Mouse (Mus musculus) G1E-ER4 (cell line): ENCODE data around the gene Zc3h7b. TPM values are rescaled to one million over a fixed set of nuclear protein-coding genes. Genes with fewer than 3 reads are reported as not detected.

Experiments
- GATA1 ChIP-seq: IDR thresholded peaks from one replicate; pipeline ENCODE4 v1.8.0; 2012; ENCODE audit warnings: low read length, inconsistent platforms
- polyA plus RNA-seq: library from polyadenylated mRNA; stranded (reverse); fragments of >175 nt; gene quantifications from 2 replicates; pipeline ENCODE4 v1.2.3, GENCODE M21; 2012

The Zc3h7b gene
- polyA plus RNA-seq, 1 experiment, result 77.6 TPM

DNA sequence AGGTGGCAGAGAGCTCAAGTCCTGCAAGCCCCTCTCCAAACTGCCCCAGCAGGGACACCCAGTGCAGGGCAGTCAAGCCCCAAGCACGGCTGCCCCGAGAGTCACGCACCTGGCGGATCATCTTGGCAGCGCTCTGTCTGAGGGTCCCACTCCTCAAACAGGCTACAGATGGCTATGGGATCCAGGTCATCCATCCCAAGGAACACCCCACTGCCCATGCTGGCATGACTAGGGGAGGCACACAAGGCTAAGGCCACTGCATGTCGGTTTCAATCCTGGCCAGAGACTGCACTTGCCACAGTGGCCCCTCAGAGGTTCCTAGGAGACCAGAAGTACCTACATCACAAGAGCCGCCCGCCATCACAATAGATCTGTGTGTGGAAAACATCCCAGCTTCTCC, 18.9 kb upstream of the Zc3h7b start:
- TF ChIP-seq GATA1, result no peak

DNA sequence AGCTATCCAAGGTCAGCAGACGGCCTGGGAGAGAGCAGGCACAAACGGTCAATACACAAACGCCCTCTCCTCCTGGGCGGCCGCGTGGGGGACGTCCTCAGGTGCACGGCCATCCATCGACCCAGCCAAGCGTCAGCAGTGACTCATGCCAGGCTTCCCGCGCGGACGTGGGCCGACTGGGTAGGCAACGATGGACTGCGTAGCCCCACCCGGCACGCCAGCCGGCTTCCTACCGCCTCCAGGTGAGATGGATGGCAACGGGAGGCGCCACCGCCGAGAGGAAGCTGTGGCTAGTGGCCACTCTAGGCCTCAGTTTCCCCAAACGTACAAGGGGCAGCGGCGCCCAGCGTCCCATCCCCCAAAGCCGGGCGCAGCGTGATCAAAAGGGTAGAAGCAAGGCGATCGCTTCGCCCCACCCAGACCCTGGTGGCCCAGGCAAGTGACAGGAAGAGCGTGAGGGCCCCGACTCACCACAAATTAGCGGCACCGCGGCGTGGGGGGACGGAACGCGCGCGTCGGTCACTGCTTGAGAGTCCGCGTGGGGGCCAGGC, 15.5 kb upstream of the Zc3h7b start:
- TF ChIP-seq GATA1, result no peak

DNA sequence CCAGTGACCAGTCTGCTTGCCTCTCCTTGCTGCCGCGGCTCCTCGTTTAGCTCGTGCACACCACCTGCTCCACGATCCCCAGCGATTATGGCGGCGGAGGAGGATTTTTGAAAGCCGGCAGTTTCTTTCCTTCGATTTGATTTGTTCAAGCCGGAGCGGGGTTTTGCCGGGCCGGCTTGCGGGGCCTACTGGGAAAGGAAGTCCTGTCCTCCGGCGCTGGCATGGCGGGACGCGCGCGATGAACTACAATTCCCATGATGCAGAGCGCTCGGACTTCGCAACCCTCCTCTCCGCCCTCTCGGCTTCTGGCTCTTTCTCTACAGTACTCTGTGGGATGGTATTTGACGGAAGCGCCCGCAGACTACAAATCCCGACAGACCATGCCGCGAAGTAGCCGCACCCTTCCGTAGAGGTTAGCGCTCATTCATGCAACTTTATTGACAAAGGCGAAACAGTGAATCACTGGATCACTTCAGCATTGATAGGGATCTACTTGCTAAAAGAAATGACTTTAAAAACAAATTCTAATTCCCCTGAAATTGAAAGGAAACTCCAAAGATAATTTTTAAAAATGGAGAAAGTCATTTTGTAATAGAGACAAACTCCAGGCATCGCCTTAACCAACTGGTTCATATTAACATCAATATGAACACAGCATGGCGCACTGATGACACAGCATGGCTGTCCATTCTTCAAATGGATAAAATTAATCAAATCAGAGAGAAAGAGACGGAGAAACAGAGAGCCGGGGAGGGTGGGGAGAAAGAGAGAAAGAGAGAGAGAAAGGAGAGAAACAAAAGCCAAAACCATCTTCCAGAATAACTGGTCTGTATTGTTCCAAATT, 14.8 kb upstream of the Zc3h7b start:
- no peak for TF ChIP-seq GATA1

DNA sequence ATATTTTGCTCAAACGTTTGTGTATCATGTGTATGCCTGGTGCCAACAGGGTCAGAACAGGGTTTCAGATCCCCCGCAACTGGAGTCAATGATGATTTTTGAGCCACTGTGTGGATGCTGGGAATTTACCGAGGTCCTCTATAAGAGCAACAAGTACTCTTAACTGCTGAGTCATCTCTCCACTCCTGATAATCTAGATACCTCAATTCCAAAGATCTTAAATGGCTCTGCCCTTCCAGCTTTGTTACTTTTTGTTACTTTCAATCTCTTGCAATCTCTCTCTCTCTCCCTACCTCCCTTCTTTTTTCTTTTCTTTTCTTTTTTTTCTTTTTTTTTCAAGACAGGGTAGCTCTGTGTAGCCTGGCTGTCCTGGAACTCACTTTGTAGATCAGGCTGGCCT, 9.8 kb upstream of the Zc3h7b start:
- no peak for TF ChIP-seq GATA1

DNA sequence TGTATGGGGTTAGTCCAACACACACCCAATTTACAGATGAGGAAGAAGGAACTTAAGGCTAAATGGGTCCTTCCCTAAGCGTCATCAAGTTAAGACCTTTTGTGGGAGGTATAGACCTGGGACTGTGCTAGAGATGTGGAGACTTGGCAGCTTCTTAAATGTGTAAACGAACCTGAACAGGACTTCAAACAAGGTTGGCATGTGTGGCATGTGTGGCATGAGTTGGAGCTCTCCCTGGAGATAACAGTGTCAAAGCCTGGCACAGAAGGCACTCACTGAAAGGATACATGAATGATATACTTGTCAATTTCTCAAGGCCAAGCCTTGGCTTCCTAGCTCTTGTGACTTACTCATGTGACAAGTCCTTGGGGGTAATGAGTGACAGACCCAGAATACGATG, 5.6 kb upstream of the Zc3h7b start:
- TF ChIP-seq GATA1, result no peak

DNA sequence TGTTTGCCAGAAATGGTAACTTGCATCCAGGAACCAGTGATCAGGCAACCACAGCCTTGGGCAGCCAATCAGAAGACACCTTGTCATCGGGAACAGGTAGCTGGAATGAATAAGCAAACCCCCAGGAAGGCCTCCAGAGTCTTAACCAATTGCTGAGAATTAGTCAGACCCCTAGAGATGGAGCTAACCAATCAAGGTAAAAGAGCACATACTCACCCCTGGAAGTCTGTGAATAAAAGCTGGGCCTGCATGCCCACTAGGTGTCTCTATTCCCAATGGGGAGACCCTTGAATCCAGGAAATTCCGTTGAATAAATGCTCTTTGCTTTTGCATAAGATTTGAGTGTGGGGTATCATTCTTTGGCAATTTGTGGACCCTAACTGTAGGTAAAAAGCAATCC, 4.9 kb upstream of the Zc3h7b start:
- TF ChIP-seq GATA1, result no peak

DNA sequence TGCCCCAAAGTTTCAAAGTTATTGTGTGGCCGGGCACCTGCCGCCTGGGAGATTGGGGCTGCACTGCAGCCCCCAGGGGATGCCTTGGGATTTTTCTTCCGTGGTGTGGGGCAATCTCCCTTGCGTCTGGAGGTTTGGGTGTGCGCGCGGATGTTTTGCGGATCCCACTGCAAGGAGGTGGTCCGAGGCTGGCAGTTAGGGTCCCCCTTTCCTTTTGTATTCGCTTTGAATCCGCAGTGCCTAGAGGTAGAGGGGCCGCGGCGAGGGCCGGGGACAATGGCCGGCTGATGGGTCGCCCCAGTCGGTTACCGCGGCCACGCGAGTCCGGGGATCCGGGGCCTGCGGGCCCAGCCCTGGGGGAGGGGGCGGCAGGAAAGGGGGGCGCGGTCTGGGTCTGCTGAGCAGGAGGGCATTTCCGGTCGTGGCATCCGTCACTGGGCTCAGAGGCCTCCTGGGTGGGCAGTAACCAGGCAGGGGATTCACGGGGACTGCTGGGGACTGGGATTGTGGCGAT, 801 bp downstream of the Zc3h7b start:
- no peak for TF ChIP-seq GATA1

DNA sequence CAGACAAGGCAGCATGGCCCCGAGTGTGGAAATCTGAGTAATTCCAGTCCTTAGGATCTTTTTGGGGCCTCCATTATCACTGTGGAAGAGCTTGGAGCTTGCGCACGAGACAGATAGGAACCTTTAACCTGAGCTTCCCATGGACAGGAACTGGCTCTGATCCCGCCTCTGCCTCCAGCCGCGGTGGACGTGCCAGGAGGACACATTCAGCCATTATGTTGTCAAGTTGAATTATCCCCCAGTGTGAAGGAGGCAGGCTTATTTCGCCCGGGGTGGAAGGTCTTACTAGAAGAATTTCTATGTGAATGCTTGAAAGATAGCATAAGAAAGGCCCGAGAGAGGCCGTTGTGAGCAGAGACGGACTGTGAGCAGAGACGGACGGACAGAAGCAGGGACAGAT, 4.9 kb downstream of the Zc3h7b start:
- no peak for TF ChIP-seq GATA1

DNA sequence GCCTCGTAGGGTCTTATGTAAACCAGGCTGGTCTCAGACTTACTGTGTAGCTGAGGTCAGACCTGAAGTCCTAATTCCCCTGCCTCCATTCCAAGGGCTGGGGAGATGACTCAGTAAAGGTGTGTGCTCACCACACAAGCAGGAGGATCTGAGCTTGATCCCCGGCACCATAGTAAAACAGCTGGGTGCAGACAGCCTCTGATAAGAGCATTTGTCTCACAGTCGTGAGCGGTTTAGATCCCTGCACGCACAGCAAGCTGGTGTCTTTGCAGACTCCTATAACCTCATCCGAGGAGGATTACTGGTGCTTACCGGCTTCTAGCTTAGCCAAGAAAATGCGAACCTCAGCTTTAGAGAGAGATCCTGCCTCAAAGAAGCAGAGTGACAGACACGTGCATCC, 8.8 kb downstream of the Zc3h7b start:
- no peak for TF ChIP-seq GATA1

DNA sequence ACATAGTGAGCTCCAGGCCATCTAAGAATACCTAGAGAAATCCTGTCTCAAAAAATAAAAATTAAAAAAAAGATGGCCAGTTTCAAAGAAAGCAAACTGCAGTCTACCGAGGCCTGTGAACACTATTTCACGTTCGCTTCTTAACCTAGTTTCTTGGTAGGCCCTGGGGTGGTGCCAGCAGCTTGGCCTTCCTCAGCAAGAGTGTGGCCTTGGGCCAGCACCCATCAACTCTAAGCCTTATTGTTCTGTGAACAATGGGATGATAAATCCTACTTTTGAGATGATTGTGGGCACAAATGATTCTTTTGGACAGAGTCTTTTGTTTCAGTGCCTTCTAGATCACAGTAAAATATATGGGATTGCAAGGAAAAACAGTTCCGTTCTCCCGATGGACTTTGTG, 13.8 kb downstream of the Zc3h7b start:
- TF ChIP-seq GATA1, result no peak

DNA sequence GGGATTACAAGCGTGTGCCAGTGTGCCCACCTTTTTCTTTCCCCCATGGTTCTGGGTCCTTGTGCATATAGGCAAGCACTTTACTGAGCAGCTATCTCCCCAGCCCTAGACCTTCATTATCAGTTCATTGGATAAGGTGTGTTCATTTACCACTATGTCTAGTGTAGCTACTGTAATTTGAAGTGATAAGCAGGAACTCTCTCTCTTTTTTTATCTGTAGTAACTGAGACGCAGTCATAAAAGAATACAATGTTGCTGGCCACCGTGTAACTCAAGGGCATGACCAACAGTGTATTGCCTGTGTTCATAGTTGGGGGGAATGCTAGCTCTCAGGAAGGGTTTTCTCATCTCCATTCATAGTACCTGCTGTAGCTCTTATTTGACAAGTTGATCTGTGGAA, 14.7 kb downstream of the Zc3h7b start:
- no peak for TF ChIP-seq GATA1

DNA sequence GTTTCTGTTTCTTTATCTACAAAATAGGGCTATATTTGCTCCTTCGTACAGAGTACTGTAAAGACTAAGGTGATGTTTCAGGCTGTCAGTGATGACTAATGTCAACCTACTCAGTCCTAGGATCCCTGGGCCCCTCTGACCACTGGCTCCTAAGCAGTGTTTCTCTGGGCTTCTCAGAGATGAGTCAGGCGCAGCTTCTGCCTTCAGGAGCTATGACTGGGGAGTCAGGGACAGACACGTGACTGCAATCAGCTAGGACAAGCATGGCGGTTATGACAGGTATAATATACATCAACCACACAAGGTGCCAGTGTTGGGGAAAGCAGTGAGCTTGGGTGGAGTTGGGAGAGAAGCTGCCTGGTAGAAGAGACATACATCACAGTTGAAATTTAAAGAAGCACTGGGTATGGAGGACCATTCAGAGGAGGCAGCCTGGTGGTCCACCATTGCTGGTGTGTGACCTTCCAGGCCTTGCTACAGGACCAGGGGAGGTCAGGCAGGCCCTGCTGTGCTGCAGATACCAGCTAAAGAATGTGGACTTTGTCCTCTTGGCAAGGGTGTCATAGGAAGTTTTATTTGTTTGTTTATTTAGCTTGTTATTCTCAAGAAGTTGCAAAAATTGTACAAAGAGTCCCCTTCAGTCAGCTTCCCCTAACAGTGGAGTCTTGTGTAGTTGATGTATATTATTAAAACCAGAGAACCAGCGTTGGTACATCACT, 15.7 kb downstream of the Zc3h7b start:
- TF ChIP-seq GATA1, result no peak

DNA sequence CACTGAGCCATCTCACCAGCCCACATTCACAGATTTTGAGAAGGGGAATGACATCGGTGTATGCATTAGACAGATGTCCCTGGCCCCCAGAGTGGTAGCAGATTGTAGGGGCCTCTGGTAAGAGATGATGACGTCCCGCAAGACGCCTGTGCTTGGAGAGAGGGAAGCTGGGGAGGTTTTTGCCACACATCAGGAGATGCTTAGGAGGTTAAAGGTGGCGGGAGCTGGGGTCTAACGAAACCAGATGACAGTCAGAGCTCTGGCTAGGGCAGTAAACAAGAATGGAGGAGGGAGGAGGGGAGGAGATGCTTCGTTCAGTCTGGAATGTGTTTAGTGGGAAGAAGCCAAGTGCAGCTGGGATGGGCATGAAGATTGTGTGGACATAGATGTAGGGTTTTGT, 16.5 kb downstream of the Zc3h7b start:
- TF ChIP-seq GATA1, result no peak

DNA sequence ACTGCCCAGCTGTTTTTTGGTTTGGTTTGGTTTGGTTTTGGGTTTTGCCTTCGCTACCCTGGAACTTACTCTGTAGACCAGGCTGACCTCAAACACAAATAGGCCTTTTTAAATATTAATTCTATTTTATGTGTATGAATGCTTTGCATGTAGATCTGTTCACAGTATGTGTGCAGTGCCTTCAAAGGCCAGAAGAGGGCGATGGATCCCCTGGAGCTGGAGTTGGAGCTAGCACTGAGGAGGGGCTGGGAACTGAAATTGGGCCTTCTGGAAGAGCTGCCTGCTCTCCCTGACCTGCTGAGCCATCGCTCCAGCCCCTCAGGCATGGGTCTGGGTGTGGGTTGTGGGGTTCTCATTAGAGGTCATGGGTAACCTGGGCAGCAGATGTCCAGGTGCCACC, 17.1 kb downstream of the Zc3h7b start:
- TF ChIP-seq GATA1, result no peak

DNA sequence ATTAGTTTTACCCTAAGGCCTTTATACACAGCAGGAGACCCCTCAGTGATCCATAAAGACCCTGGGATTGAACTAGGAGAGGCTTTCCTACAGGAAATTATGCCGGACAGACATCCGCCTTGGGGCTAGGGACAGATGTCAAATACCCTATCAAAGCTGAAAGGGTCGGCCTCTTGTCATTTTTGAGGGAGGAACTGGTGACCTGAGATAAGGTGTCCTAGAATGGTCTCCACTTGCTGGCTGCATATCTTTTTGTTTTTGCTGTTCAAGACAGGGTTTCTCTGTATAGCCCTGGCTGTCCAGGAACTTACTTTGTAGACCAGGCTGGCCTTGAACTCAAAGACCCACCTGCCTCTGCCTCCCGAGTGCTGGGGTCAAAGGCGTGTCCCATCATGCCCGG, 19.7 kb downstream of the Zc3h7b start:
- TF ChIP-seq GATA1, result no peak

DNA sequence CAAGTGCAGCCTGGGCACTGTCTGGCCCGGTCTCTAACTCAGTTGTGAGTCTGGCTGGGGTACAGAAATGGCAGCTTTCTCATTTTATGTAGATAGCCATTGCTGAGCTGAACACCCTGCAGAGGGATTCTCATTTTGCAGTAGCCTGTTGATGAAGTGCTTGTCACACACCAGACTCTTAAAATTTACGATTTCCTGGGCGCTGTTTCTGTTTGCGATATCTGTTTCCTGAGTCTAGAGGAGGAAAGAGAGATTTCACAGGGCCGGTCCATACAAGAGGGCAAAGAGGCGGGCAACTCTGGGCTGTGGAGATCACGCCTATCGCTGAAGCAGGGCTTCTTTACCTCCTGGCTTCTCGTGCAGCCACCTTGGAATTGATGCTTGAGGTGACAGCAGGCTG, 20.8 kb downstream of the Zc3h7b start:
- no peak for TF ChIP-seq GATA1
